Mouse (Mus musculus) cerebellum, adult 2 months (tissue): ENCODE measurements around the gene Pdpn.

Source experiments
- CTCF ChIP-seq: fragments of 200-500 bp; IDR thresholded peaks from 2 replicates; pipeline ENCODE4 v1.5.1; 2011; ENCODE audit warnings: low read depth, mild to moderate bottlenecking, control low read depth, low read length, moderate library complexity, borderline replicate concordance; ENCODE audit not compliant: insufficient read depth
- POLR2A ChIP-seq: fragments of 200-500 bp; IDR thresholded peaks from 2 replicates; pipeline ENCODE4 v1.6.1; 2011; ENCODE audit warnings: low read length, control low read depth, borderline replicate concordance; ENCODE audit not compliant: insufficient read depth

DNA sequence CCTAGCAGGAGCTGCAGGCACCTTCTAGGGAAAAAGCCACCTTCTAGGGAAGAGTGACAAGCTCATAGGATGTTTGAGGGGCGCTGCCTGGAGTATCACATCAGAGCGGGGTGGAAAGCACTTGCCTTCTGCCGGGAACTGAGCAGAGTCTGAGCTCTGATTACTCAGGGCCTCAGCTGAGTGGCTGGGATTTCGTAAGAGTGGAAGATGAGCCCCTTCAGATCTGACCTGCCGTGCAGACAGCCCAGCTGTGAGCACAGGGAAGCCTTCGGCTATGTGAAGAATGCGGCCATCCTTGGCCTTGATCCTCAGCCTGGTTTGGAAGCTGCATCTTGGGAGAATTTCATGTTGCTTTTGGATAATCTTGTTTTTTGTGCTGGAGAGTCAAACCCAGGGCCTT is 10.5 kb downstream of the Pdpn start:
- no peak for TF ChIP-seq CTCF
- TF ChIP-seq POLR2A: no peak
